Comparison of ENCODE assay signal across 33 mouse cellular contexts in genomic region chr2:128118971-128119370, GRCm38 (mm10).
"Had no signal": no experiment of that assay in that cellular context is flagged by ENCODE, and none has a peak within 500 bp of the region (broad histone marks: within the 10 kb centered on the region; RNA-seq: fewer than 3 reads in every experiment).

No protein-coding gene starts in this region.

- ATAC-seq: hindbrain, embryonic 16.5 days; hindbrain, postnatal 0 days; inflammation-experienced regulatory T-cells, adult 6 months; intestine, embryonic 15.5 days; intestine, embryonic 16.5 days; intestine, postnatal 0 days had no signal

- H3K4me3 ChIP-seq: heart, embryonic 12.5 days; heart, embryonic 13.5 days; heart, embryonic 15.5 days; hindbrain, embryonic 10.5 days; hindbrain, embryonic 12.5 days; hindbrain, embryonic 13.5 days; hindbrain, embryonic 15.5 days; intestine, embryonic 15.5 days; kidney, embryonic 15.5 days; layer of hippocampus, adult 2 months; left cerebral cortex, adult 2 months had no signal

- H3K9me3 ChIP-seq: heart, embryonic 12.5 days; heart, embryonic 13.5 days; heart, embryonic 15.5 days; hindbrain, embryonic 10.5 days; hindbrain, embryonic 12.5 days; hindbrain, embryonic 13.5 days; hindbrain, embryonic 15.5 days; intestine, embryonic 15.5 days; kidney, embryonic 15.5 days had no signal

- DNase-seq: heart, postnatal 10 days; heart, postnatal 14 days; heart, postnatal 4 days; kidney, adult 11 months; kidney, adult 18-20 months; kidney, adult 2 months; kidney, adult 8-10 months; kidney, adult 9 months; kidney, postnatal 10 days; kidney, postnatal 14 days; kidney, postnatal 25 days; kidney, postnatal 36 days; kidney, postnatal 4 days; layer of hippocampus, adult 9-11 months; layer of hippocampus, postnatal 36 days had no signal

- H3K36me3 ChIP-seq: heart, embryonic 12.5 days; heart, embryonic 13.5 days; heart, embryonic 15.5 days; hindbrain, embryonic 10.5 days; hindbrain, embryonic 12.5 days; hindbrain, embryonic 13.5 days; hindbrain, embryonic 15.5 days; intestine, embryonic 15.5 days; kidney, embryonic 15.5 days had no signal

- H3K27ac ChIP-seq: heart, embryonic 13.5 days; heart, embryonic 15.5 days; hindbrain, embryonic 10.5 days; hindbrain, embryonic 12.5 days; hindbrain, embryonic 13.5 days; hindbrain, embryonic 14.5 days; hindbrain, embryonic 15.5 days; hindbrain, postnatal 0 days; intestine, embryonic 15.5 days; kidney, embryonic 15.5 days; kidney, postnatal 0 days; layer of hippocampus, adult 2 months; left cerebral cortex, adult 2 months had no signal
